Mouse (Mus musculus): ENCODE data around the gene Rabgap1l. TPM values are rescaled to one million over a fixed set of nuclear protein-coding genes. Genes with fewer than 3 reads are reported as not detected.

Rabgap1l gene
- polyA plus RNA-seq, 1 experiment from 2014 or later, result 53.5 TPM

DNA sequence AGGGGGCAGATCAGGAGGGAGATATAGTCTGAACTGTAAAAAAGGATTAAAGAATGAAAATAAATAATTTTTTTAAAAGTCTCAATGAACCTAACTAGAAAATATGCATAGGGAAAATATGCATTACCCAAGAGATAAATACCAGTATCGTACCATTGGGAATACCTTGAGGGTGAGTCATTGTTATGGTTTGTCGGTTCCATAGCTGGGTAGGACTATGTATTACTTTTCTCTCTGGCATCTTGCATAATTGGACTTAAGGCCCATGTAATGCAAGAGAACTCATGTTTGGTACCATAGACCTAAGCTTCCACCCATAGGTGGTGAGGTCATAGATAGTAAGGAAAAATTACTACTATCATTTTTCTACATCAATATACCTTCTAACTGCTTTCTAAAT, 88.4 kb downstream of the Rabgap1l start:
- Histone ChIP-seq H3K36me3 (ENCODE audit: control insufficient read depth, insufficient read depth, low read length) (peaks cover 5% of the 10 kb centered on the region), H3K4me1 (ENCODE audit: control insufficient read depth, insufficient read depth, low read length) (no peaks in the 10 kb centered on the region), H3K9me3 (replicated peaks; ENCODE audit: control insufficient read depth, low read length) (no peaks in the 10 kb centered on the region), H3K27me3 (ENCODE audit: control insufficient read depth, insufficient read depth, low read length) (no peaks in the 10 kb centered on the region), H3K4me3 (ENCODE audit: low read depth, low read length) (no peak overlapping the region), H3K9ac (ENCODE audit: low read depth, low read length) (no peak overlapping the region), H3K27ac (ENCODE audit: low read depth, low read length) (no peak overlapping the region), H3K4me2 (no peak overlapping the region)
- no peak for ATAC-seq (replicated peaks; ENCODE audit: insufficient number of reproducible peaks, low FRiP score, low TSS enrichment)
- WGBS (ENCODE audit: insufficient replicate concordance), result 79% methylated on average over 2 of the region's 2 CpGs

DNA sequence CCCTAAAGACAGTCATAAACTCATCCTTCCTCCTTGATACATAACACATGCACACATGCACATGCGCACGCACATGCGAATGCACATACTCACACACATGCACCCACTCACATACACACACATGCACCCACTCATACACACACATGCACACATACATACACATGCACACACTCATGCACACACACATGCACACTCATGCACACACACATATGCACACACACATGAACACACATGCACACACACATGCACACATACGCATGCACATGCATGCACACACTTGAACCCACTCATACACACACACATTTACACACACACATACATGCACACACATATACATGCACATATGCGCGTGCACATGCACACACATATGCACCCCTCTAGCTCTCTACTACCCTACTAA, 89.2 kb downstream of the Rabgap1l start:
- Histone ChIP-seq H3K4me1 (ENCODE audit: control insufficient read depth, insufficient read depth, low read length) (no peaks in the 10 kb centered on the region), H3K9ac (ENCODE audit: low read depth, low read length) (no peak overlapping the region), H3K27me3 (ENCODE audit: control insufficient read depth, insufficient read depth, low read length) (no peaks in the 10 kb centered on the region), H3K4me3 (ENCODE audit: low read depth, low read length) (no peak overlapping the region), H3K36me3 (ENCODE audit: control insufficient read depth, insufficient read depth, low read length) (peaks cover 5% of the 10 kb centered on the region), H3K4me2 (no peak overlapping the region), H3K27ac (ENCODE audit: low read depth, low read length) (no peak overlapping the region), H3K9me3 (replicated peaks; ENCODE audit: control insufficient read depth, low read length) (no peaks in the 10 kb centered on the region)
- 92% methylated on average over 6 of the region's 6 CpGs for WGBS (ENCODE audit: insufficient replicate concordance)
- no peak for ATAC-seq (replicated peaks; ENCODE audit: insufficient number of reproducible peaks, low FRiP score, low TSS enrichment)

DNA sequence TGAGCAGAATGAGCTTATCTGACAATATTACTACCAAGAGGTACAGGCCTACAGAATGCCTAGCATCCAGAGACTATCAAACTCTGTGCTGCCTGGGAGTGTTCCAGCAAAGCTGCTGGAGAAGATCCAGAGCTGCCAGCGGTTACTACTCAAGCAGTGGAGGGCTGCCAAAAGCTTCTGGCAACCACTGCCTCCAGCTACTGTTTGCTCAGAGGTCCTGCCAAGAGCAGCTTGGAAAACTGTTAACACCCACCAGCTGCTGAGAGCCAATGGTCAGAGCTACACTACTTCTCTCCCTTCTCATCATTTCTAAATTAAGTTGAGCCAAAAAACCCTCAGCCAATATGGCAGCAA, 99.9 kb downstream of the Rabgap1l start:
- no peaks in the 10 kb centered on the region for H3K9me3 ChIP-seq (replicated peaks; ENCODE audit: control insufficient read depth, low read length)
- H3K4me1 ChIP-seq (ENCODE audit: control insufficient read depth, insufficient read depth, low read length), result no peaks in the 10 kb centered on the region
- WGBS (ENCODE audit: insufficient replicate concordance), result 65% methylated on average over 1 of the region's 1 CpGs
- no peak overlapping the region for H3K4me2 ChIP-seq
- no peaks in the 10 kb centered on the region for H3K36me3 ChIP-seq (ENCODE audit: control insufficient read depth, insufficient read depth, low read length)
- H3K9ac ChIP-seq (ENCODE audit: low read depth, low read length), result no peak overlapping the region
- no peak overlapping the region for H3K4me3 ChIP-seq (ENCODE audit: low read depth, low read length)
- H3K27ac ChIP-seq (ENCODE audit: low read depth, low read length), result no peak overlapping the region
- peak; percentile 57; the same call in 1 of the 2 replicates for ATAC-seq (replicated peaks; ENCODE audit: insufficient number of reproducible peaks, low FRiP score, low TSS enrichment)
- H3K27me3 ChIP-seq (ENCODE audit: control insufficient read depth, insufficient read depth, low read length), result no peaks in the 10 kb centered on the region

DNA sequence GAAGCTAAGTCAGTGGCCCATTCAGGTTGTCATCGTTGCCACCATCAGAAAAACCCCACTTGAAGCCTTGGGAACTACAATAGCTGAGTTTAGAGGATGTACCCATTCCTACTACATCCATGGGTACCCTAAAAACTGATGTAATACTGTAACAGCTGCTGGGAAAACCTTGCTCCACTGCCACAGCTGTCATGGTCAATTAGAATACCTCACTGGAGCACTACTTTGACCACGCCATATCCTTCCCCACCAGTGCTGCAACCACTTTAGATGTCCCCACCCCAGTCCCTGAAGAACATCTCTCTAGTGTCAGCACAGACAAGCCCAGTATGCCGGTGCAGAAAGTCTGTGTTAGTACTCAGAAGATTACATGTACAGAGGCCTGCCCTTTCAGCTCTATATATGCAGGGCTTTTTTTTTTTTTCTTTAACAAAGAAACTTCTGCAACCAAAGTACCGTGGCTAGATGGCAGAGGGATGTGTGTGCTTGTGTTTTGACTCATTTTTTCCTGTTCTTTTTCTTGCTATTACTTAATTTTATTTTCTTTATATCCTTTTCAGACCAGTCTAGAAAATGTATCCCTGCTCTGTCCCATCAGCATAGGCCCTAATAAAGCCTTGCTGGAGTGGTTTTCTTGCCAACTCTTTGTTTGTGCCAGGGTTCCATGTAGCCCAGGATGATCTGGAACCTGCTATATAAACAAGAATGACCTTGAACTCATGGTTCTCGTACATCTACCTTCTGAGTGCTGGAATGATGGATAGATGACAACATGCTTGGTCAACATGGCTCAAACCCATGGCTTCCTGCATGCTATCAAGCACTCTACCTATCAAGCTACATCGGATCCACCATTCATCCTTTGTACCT, 100.6 kb downstream of the Rabgap1l start:
- H3K27me3 ChIP-seq (ENCODE audit: control insufficient read depth, insufficient read depth, low read length), result no peaks in the 10 kb centered on the region
- H3K4me1 ChIP-seq (ENCODE audit: control insufficient read depth, insufficient read depth, low read length), result no peaks in the 10 kb centered on the region
- no peak for ATAC-seq (replicated peaks; ENCODE audit: insufficient number of reproducible peaks, low FRiP score, low TSS enrichment)
- no peaks in the 10 kb centered on the region for H3K9me3 ChIP-seq (replicated peaks; ENCODE audit: control insufficient read depth, low read length)
- H3K9ac ChIP-seq (ENCODE audit: low read depth, low read length), result no peak overlapping the region
- H3K4me3 ChIP-seq (ENCODE audit: low read depth, low read length), result no peak overlapping the region
- H3K27ac ChIP-seq (ENCODE audit: low read depth, low read length), result no peak overlapping the region
- no peaks in the 10 kb centered on the region for H3K36me3 ChIP-seq (ENCODE audit: control insufficient read depth, insufficient read depth, low read length)
- WGBS (ENCODE audit: insufficient replicate concordance), result 80% methylated on average over 6 of the region's 6 CpGs
- H3K4me2 ChIP-seq, result no peak overlapping the region

DNA sequence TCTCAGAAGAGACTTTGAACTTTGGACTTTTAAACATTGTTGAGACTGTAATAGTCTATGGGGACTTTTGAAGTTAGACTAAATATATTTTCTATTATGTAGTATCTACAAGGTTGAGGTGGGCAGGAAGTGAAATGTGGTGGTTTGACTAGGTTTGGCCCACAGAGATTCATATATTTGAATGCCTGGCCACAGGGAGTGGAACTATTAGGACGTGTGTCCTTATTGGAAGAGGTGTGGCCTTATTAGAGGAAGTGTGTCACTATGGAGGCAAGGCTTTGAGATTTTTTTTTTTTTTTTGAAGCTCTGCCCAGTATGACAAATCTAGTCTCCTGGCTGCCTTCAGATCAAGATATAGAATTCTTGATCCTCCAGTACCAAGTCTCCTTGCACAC, 101.8 kb downstream of the Rabgap1l start:
- Histone ChIP-seq H3K27ac (ENCODE audit: low read depth, low read length) (no peak overlapping the region), H3K4me1 (ENCODE audit: control insufficient read depth, insufficient read depth, low read length) (no peaks in the 10 kb centered on the region), H3K9me3 (replicated peaks; ENCODE audit: control insufficient read depth, low read length) (0 out of 2 replicates have a peak, but pooled peaks cover 2% of the 10 kb centered on the region), H3K4me2 (no peak overlapping the region), H3K4me3 (ENCODE audit: low read depth, low read length) (no peak overlapping the region), H3K36me3 (ENCODE audit: control insufficient read depth, insufficient read depth, low read length) (no peaks in the 10 kb centered on the region), H3K9ac (ENCODE audit: low read depth, low read length) (no peak overlapping the region), H3K27me3 (ENCODE audit: control insufficient read depth, insufficient read depth, low read length) (no peaks in the 10 kb centered on the region)
- 78% methylated on average over 1 of the region's 1 CpGs for WGBS (ENCODE audit: insufficient replicate concordance)
- no peak for ATAC-seq (replicated peaks; ENCODE audit: insufficient number of reproducible peaks, low FRiP score, low TSS enrichment)

DNA sequence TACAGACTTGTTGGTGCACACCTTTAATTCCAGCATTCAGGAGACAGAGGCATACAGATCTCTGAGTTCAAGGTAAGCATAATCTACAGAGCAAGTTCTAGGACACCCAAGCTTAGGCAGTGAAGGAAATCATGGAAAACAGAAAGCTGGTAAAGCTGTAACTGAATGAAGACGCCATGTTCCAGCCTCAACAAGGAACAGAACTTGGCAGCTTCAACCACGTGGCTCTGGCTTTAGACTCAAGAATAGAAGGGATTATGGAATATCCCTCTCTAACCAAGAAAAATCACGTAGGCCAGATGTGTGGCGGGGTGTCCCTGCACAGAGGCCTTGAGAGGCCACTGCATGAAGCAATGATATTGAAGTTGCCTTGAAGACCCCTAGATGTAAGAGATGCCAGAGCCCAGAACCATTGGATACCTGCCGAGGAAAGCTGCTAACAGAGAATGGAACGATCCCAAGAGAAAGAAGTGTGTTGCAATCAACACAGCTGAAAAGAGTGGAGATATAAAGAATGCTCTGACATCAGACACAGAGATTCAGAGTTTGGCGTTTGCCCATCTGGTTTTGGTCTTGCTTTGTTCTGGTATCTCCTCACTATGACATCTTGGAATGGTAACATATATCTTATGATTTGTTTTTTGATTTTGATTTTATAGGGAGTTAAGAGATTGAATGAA, 102.4 kb downstream of the Rabgap1l start:
- no peak for ATAC-seq (replicated peaks; ENCODE audit: insufficient number of reproducible peaks, low FRiP score, low TSS enrichment)
- H3K36me3 ChIP-seq (ENCODE audit: control insufficient read depth, insufficient read depth, low read length), result no peaks in the 10 kb centered on the region
- H3K9ac ChIP-seq (ENCODE audit: low read depth, low read length), result no peak overlapping the region
- H3K27ac ChIP-seq (ENCODE audit: low read depth, low read length), result no peak overlapping the region
- H3K4me2 ChIP-seq, result no peak overlapping the region
- no peaks in the 10 kb centered on the region for H3K4me1 ChIP-seq (ENCODE audit: control insufficient read depth, insufficient read depth, low read length)
- H3K4me3 ChIP-seq (ENCODE audit: low read depth, low read length), result no peak overlapping the region
- no peaks in the 10 kb centered on the region for H3K27me3 ChIP-seq (ENCODE audit: control insufficient read depth, insufficient read depth, low read length)
- 85% methylated on average over 7 of the region's 7 CpGs for WGBS (ENCODE audit: insufficient replicate concordance)
- 0 out of 2 replicates have a peak, but pooled peaks cover 2% of the 10 kb centered on the region for H3K9me3 ChIP-seq (replicated peaks; ENCODE audit: control insufficient read depth, low read length)

DNA sequence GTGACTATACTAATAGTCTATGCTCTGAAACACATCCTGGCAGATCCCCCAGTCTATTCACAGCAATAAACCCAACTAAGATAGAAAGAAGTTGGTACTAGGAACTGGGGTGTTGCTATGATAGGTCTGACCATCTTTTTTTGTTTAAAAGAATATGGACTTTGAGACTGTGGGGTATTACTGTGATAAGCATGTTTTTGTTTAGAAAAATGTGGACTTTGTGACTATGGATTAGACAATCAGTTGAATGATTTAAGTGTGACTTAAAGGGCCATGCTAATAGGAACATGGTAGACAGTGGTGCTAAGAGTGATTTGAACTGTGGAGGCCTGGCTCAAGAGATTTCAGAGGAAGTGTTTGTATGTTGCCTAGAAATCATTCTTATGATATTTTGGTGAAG, 103.5 kb downstream of the Rabgap1l start:
- 0 out of 2 replicates have a peak, but pooled peaks cover 2% of the 10 kb centered on the region for H3K9me3 ChIP-seq (replicated peaks; ENCODE audit: control insufficient read depth, low read length)
- H3K27ac ChIP-seq (ENCODE audit: low read depth, low read length), result no peak overlapping the region
- H3K4me3 ChIP-seq (ENCODE audit: low read depth, low read length), result no peak overlapping the region
- H3K4me1 ChIP-seq (ENCODE audit: control insufficient read depth, insufficient read depth, low read length), result no peaks in the 10 kb centered on the region
- no peaks in the 10 kb centered on the region for H3K27me3 ChIP-seq (ENCODE audit: control insufficient read depth, insufficient read depth, low read length)
- H3K9ac ChIP-seq (ENCODE audit: low read depth, low read length), result no peak overlapping the region
- no peak for ATAC-seq (replicated peaks; ENCODE audit: insufficient number of reproducible peaks, low FRiP score, low TSS enrichment)
- H3K36me3 ChIP-seq (ENCODE audit: control insufficient read depth, insufficient read depth, low read length), result no peaks in the 10 kb centered on the region
- no peak overlapping the region for H3K4me2 ChIP-seq

DNA sequence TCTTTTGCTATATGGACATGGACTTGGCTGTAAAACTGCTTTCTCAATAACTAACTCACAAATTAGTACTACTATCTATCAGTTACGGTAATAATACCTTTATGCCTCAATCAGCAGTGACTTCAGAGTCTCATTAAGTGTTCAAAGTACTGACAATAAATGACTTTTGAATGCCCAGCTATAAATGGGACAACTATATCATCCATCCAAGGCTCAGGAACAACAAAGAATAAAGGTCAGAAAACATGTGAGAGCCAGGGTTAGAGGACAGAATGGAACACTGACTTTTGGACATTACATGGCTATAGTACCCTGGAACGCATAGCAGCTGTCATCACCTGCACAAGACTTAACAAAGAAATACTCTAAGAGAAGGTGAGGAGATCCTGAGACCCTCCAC, 108.8 kb downstream of the Rabgap1l start:
- 84% methylated on average over 2 of the region's 2 CpGs for WGBS (ENCODE audit: insufficient replicate concordance)
- ATAC-seq (replicated peaks; ENCODE audit: insufficient number of reproducible peaks, low FRiP score, low TSS enrichment), result no peak
- 0 out of 2 replicates have a peak, but pooled peaks cover 2% of the 10 kb centered on the region for H3K9me3 ChIP-seq (replicated peaks; ENCODE audit: control insufficient read depth, low read length)

More for the DNA sequence above, 108.8 kb downstream of the Rabgap1l start:
- no peak overlapping the region for H3K4me2 ChIP-seq
- no peak overlapping the region for H3K4me3 ChIP-seq (ENCODE audit: low read depth, low read length)
- H3K27me3 ChIP-seq (ENCODE audit: control insufficient read depth, insufficient read depth, low read length), result no peaks in the 10 kb centered on the region
- no peaks in the 10 kb centered on the region for H3K4me1 ChIP-seq (ENCODE audit: control insufficient read depth, insufficient read depth, low read length)
- H3K9ac ChIP-seq (ENCODE audit: low read depth, low read length), result no peak overlapping the region
- H3K36me3 ChIP-seq (ENCODE audit: control insufficient read depth, insufficient read depth, low read length), result no peaks in the 10 kb centered on the region
- H3K27ac ChIP-seq (ENCODE audit: low read depth, low read length), result no peak overlapping the region
